Mouse (Mus musculus): ENCODE data around the gene Cyfip2.

DNA sequence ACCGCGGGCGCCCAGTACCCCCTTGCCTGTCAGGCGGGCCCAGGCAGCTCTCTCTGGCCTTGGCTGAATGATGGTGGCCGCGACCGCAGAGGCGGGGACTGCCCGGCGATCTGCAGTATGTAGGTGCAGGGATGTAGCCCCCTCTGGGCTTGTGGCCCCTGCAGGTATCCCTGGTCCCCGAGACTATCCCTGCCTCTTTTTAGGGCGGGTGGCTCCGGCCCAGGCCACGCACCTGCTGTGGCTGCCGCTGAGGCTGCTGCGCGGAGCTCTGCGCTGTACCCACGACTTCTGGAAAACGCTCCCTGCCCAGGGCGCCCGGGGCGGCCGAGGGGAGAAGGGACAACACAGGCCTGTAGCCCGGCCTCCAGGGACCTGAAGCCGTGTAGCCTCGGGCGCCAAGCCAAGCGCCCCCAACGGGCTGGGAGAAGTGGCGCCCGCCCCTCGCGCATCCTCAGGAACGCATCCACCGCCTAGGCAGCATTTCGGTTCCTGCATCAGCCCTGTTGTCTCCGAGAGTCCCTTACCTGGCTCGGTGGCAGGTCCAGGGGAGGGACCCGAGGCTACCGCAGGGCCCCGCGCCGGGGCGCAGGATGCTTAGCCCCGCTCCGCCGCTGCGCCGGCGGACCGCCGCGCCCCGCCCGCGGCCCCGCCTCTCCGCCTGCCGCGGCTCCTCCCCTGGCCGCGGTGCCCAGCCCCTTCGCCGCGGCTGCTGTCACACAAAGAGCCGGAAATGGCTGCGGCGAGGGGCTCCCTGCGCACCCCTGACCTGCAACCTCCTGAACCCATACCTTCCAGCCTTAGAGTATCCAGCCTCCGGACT is 746 bp downstream of the Cyfip2 start:
- TF ChIP-seq POLR2A (IDR thresholded peaks at IDR 0.05; ENCODE audit: control insufficient read depth, extremely low read depth, insufficient read depth, low read length, poor library complexity): peak; percentile 91
- 0 out of 2 replicates have a peak, but pooled peaks have one; percentile 48 for TF ChIP-seq CTCF (IDR thresholded peaks at IDR 0.05; ENCODE audit: borderline replicate concordance, control insufficient read depth, extremely low read depth, insufficient read depth, low read length, poor library complexity)
